Mouse (Mus musculus) induced T-regulatory cell, adult 2 months (primary cell): Measurements from ENCODE around the gene Rnf183.

ENCODE experiments used
- DNase-seq: peaks from one replicate; pipeline ENCODE4 v3.0.0-alpha.2; 2012; ENCODE audit warnings: low read depth

The Rnf183 gene

DNA sequence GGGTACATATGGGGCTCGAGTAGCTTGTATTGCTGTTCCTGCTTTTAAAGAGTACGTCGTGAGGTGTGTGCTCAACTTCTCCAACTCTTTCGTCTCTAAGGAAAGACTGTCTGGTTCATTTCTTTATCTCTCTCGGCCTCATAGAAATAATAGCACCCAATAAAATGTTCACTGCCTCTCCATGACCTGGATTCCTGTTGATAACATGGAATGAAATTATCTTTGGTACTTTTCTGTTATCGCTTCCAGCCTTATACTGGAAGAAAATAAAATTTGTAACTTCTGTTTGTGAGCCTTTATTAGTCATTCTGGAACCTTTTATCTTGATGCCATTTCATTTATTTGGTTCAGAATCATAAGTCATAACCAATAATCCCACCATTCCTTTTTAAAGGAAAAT, 51.8 kb downstream of the Rnf183 start:
- no peak for DNase-seq

DNA sequence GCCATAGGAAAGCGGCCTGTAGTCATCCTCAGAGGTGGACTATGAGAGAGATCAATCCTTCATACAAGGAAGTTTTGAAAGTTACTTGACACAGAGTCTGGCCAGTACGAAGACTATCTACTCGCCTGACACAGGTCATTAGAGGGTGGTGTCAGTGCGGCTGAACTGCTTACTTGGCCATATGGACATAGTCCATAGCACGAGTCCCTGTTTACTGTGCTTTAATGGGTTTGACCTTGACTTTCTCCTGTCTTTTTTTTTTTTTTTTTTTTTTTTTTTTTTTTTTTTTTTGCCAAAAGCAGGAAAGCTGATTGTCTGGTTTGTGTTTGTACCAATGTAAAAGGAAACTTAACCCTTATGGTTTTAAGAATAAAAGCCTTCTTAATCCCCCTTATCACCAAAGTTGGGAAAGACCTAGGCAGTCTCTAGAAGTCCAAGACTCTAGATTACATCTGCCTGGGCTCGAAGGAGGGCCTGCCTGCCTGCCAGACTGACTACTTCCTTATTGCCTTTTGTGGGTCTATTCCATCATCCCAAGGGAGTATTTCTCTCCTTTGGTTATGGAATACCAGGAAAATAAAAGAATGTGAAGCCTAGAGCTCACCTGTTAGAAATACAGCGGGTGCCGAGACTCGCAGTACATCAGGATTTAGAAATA, 55.2 kb downstream of the Rnf183 start:
- DNase-seq = no peak
